Mouse (Mus musculus) heart, embryonic 10.5 days (tissue): ENCODE measurements around the gene Gm9040. TPM values are rescaled to one million over a fixed set of nuclear protein-coding genes. Genes with fewer than 3 reads are reported as not detected.

Source experiments
- polyA plus RNA-seq: library from polyadenylated mRNA; unstranded; fragments of >200 nt; fragmentation: Nextera tagmentation; extraction: Ambion mirVana; gene quantifications from 2 replicates; pipeline ENCODE4 v1.2.1, GENCODE M21; 2016

The Gm9040 gene
- polyA plus RNA-seq, 1 experiment from 2014 or later: not detected

Other genes with a start within 250 kb of the Gm9040 start
- gene Mdm1, start 185.2 kb downstream of the Gm9040 start, polyA plus RNA-seq: 21.9 and 28.7 TPM in 2 replicates
- 0.11 TPM in 1 of 2 replicates, not detected in the other for gene Il22, start 122.0 kb downstream of the Gm9040 start, polyA plus RNA-seq
- not detected in 2 replicates for gene Gm32717, start 86.2 kb downstream of the Gm9040 start, polyA plus RNA-seq
- not detected in 2 replicates for gene Gm32802, start 68.3 kb downstream of the Gm9040 start, polyA plus RNA-seq
- not detected in 2 replicates for gene Iltifb, start 31.9 kb downstream of the Gm9040 start, polyA plus RNA-seq
- gene Gm9044, start 5.4 kb upstream of the Gm9040 start, polyA plus RNA-seq: not detected in 2 replicates
- gene Gm9045, start 10.9 kb upstream of the Gm9040 start, polyA plus RNA-seq: 0.08 and 0.09 TPM in 2 replicates
- not detected in 2 replicates for gene Gm9046, start 16.3 kb upstream of the Gm9040 start, polyA plus RNA-seq
- gene Gm9048, start 21.7 kb upstream of the Gm9040 start, polyA plus RNA-seq: not detected in 2 replicates
- 0.08 and 0.09 TPM in 2 replicates for gene Gm9049, start 27.1 kb upstream of the Gm9040 start, polyA plus RNA-seq
- not detected in 2 replicates for gene Ifng, start 114.1 kb upstream of the Gm9040 start, polyA plus RNA-seq